Mouse (Mus musculus): ENCODE measurements around the gene Gm4565.
"Not testable (repeated sequence)": the region's sequence is repeated elsewhere in the genome, so short reads cannot be mapped to it uniquely, and the experiment has no call there.

Gene Gm4565

GRCm38 (mm10) chr7:22588027-22588426 lies at the start of gene Gm4565:
Gene Gm4565, minus strand, starts transcription at chr7:22588127.
- not testable (repeated sequence) for DNase-seq (ENCODE audit: low spot score in 2 of 2)

DNA sequence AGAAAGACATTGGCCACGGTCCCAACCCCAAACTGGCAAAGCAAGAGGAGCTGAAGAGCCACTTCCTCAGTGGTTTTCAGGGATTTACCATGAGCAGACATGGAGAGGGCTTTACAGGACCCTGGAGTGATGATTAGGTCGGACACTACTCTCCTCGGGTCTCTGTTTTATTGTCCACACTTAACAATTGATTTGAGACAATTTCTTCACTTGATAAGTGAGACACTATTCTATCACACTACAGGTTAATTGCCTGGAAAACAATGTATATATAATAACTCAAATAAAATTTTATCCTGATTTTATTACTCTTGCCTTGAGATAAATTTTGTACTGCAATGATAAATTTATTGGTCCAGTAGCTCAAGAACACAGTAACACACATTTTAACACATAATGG lies 22.7 kb downstream of the Gm4565 start, which contains the start of gene Gm4201:
Gene Gm4201, minus strand, starts transcription at position 101 of the 400 bp plus-strand sequence.
- DNase-seq (ENCODE audit: low spot score in 2 of 2): not testable (repeated sequence)

- DNase-seq (ENCODE audit: low spot score in 2 of 2): not testable (repeated sequence)
These were observed 53.1 kb downstream of the Gm4565 start, which contains the start of gene Gm8677 for GRCm38 (mm10) chr7:22534787-22535186. Gene Gm8677, minus strand, starts transcription at chr7:22534887.
